Mouse (Mus musculus): ENCODE results near the gene Armh3.

The Armh3 gene

GRCm38 (mm10) chr19:45997785-45998693, at the start of gene Armh3:
TSS of gene Armh3 (minus strand) at chr19:45998488.
- DNase-seq = peak; percentile 89

GRCm38 (mm10) chr19:46047426-46047825, 49.1 kb upstream of the Armh3 start:
- no peak for DNase-seq

- no peak for DNase-seq
These were observed 48.3 kb upstream of the Armh3 start for GRCm38 (mm10) chr19:46046621-46047025.

- peak; percentile 66 for DNase-seq
These were observed 47.5 kb upstream of the Armh3 start for GRCm38 (mm10) chr19:46045696-46046311.

- DNase-seq = peak; percentile 85
These were observed 46.9 kb upstream of the Armh3 start, which contains the start of gene Ldb1 for GRCm38 (mm10) chr19:46044993-46045695. TSS of gene Ldb1 (minus strand) at chr19:46045214.

- peak; percentile 50 for DNase-seq
These were observed 46.1 kb upstream of the Armh3 start, which contains the start of gene Pprc1 for GRCm38 (mm10) chr19:46044271-46044992. TSS of gene Pprc1 (plus strand) at chr19:46044886.

GRCm38 (mm10) chr19:46043380-46043779, 45.1 kb upstream of the Armh3 start:
- DNase-seq = peak; percentile 51

GRCm38 (mm10) chr19:46042476-46043011, 44.3 kb upstream of the Armh3 start:
- DNase-seq = no peak

GRCm38 (mm10) chr19:46041933-46042475, 43.7 kb upstream of the Armh3 start:
- DNase-seq = peak; percentile 94

GRCm38 (mm10) chr19:46041299-46041932, 43.1 kb upstream of the Armh3 start:
- no peak for DNase-seq

GRCm38 (mm10) chr19:46040149-46040902, 42.0 kb upstream of the Armh3 start:
- no peak for DNase-seq

GRCm38 (mm10) chr19:46039478-46039877, 41.2 kb upstream of the Armh3 start:
- peak; percentile 90 for DNase-seq

GRCm38 (mm10) chr19:46038851-46039260, 40.6 kb upstream of the Armh3 start:
- no peak for DNase-seq

- no peak for DNase-seq
These were observed 39.9 kb upstream of the Armh3 start for GRCm38 (mm10) chr19:46037925-46038850.

GRCm38 (mm10) chr19:46037243-46037924, 39.1 kb upstream of the Armh3 start:
- DNase-seq = no peak

GRCm38 (mm10) chr19:46036477-46037242, 38.4 kb upstream of the Armh3 start:
- DNase-seq = no peak

- DNase-seq = no peak
These were observed 37.7 kb upstream of the Armh3 start for GRCm38 (mm10) chr19:46035971-46036370.

- DNase-seq = no peak
These were observed 35.6 kb upstream of the Armh3 start for GRCm38 (mm10) chr19:46033911-46034310.
